Mouse (Mus musculus) CD4-positive, CD25-positive, alpha-beta regulatory T cell, adult 4 months (primary cell): ENCODE data around the gene Fam177a. TPM values are rescaled to one million over a fixed set of nuclear protein-coding genes. Genes with fewer than 3 reads are reported as not detected.
"Not testable (repeated sequence)": the region's sequence is repeated elsewhere in the genome, so short reads cannot be mapped to it uniquely, and the experiment has no call there.

Source experiments
- ATAC-seq: one replicate; pipeline ENCODE4 v1.8.0; 2017
- polyA plus RNA-seq, 2 experiments: library from polyadenylated mRNA; unstranded; fragments of 100-300 nt; shearing (Covaris generic); gene quantifications; one replicate each; pipeline ENCODE4 v1.2.1; 2017

Fam177a gene
- 10 to 100 TPM in 1 of 2 experiments, 1 to 10 TPM in 1; 9.4 to 18.7 TPM for polyA plus RNA-seq

GRCm38 (mm10) chr12:55124242-55124641 lies at the start of gene Fam177a:
Gene Fam177a (plus strand): TSS chr12:55124469.
- peak; percentile 92 for ATAC-seq

DNA sequence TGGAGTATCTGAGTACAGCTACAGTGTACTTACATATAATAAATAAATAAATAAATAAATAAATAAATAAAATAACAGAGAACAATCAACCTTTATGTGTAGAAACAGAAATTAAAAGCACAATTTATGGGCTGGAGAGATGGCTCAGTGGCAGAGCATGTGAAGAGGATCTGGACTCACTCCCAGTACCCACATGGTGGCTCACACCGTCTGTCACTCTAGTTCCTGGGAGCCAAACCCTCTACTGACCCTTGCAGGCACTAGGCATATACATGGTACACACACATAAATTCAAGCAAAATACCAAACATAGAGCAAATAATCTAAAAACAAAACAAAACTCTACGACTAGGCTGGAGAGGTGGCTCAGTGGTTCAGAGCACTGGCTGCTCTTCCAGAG lies 49.0 kb upstream of the Fam177a start:
- no peak for ATAC-seq

DNA sequence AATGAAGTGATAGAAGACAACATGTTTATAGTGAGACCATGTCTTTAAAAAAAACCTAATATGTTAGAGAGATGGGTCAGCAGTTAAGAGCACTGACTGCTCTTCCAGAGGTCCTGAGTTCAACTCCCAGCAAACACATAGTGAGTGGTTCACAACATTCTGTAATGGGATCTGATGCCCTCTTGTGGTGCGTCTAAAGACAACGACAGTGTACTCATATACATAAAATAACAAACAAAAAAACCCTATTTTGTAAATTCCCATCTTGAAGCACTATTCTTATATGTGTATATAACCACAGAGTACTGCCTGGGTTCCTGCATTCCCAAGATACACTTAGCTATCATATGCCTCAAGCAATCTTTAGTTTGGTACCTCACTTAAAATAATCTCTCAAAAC lies 45.6 kb upstream of the Fam177a start:
- not testable (repeated sequence) for ATAC-seq

DNA sequence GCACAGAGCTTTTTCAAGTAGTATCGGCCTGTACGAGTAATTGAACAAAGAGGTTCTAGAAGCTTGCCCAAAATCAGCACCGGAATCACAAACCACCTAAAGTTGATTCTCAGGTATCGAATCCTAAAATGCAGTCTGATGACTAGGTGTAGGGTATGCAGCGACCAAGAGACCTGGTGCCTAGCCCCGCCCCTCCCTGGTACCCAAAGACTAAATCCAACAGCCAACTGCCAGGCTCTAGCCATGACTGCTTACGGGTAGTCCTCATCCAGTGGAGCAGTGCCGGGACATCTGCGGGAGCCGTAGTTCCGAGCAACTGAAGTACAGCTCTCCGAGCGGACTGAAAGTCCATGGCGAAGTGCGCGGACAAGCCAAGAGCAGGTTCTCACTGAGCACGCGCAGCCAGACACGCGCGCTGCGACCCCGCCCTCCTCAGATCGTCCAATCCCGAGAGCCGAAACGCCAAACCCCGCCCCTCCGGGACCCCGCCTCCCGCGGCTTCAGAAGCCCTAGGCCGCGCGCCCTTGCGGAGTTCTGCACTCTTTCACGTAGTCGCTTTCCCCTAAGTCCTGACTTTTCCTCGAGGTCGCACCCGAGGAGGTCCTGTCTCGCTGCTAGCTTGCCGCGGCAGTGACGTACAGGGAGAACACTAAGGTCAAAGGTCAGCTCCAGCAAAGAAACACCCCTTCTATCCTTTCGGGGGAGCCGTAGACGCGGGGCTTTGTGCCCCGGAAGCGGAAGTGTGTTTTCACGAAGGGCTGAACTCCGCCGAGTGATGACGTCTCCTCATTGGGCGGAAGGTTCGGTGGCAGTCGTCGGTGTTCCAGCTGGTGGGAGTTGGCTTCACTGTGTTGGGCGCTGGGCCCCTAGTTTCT lies 44.3 kb upstream of the Fam177a start, which contains the start of the genes 2700097O09Rik and Srp54a:
Gene 2700097O09Rik (minus strand): TSS at position 385 of the 875 bp plus-strand sequence.
Gene Srp54a (plus strand): TSS at position 537 of the 875 bp plus-strand sequence.
- ATAC-seq = peak; percentile 91

- ATAC-seq = peak; percentile 53
Measured at GRCm38 (mm10) chr12:55080601-55080942, 43.7 kb upstream of the Fam177a start.

GRCm38 (mm10) chr12:55092127-55092526 lies 32.1 kb upstream of the Fam177a start:
- ATAC-seq = not testable (repeated sequence)

DNA sequence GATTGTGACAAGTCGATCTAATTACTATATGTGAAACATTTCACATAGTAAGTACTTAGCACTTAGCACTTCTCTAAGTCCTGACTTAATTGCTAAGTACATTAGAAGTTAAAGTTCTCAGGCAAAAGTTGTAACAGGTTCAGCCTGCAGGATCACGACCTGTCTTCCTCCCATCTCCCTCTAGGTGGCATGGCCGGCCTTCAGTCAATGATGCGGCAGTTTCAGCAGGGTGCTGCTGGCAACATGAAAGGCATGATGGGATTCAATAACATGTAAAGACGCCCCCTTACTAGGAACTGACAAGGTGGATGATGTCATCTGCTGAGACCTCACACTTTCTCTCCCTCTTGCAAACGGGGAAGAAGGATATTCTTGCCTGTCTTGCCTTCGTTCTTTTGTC lies 11.7 kb upstream of the Fam177a start:
- peak; percentile 26 for ATAC-seq

GRCm38 (mm10) chr12:55124731-55125130 lies 462 bp downstream of the Fam177a start:
- ATAC-seq = peak; percentile 74

DNA sequence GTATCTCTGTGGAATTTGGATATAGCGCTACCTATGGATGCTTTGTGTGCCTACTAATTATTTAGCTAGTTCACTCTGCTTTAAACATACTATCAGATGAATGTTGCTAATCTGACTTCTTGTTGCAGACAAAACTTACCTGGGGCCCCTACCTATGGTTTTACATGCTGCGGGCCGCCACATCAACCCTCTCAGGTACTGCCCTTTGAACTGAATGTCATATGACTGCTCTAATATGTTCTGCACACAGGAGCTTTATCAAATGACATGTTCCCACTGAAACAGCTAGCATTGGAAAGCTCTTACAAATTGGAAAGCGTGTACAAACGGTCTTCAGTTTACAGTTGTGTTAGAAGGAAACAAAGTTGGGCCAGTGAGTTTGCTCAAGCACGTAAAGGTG lies 11.3 kb downstream of the Fam177a start:
- not testable (repeated sequence) for ATAC-seq

- ATAC-seq = not testable (repeated sequence)
Measured at GRCm38 (mm10) chr12:55137859-55138258, 13.6 kb downstream of the Fam177a start.

DNA sequence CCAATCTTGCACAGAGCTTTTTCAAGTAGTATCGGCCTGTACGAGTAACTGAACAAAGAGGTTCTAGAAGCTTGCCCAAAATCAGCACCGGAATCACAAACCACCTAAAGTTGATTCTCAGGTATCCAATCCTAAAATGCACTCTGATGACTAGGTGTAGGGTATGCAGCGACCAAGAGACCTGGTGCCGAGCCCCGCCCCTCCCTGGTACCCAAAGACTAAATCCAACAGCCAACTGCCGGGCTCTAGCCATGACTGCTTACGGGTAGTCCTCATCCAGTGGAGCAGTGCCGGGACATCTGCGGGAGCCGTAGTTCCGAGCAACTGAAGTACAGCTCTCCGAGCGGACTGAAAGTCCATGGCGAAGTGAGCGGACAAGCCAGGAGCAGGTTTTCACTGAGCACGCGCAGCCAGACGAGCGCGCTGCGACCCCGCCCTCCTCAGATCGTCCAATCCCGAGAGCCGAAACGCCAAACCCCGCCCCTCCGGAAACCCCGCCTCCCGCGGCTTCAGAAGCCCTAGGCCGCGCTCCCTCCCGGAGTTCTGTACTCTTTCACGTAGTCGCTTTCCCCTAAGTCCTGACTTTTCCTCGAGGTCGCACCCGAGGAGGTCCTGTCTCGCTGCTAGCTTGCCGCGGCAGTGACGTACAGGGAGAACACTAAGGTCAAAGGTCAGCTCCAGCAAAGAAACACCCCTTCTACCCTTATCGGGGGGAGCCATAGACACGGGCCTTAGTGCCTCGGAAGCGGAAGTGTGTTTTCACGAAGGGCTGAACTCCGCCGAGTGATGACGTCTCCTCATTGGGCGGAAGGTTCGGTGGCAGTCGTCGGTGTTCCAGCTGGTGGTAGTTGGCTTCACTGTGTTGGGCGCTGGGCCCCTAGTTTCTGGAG lies 30.5 kb downstream of the Fam177a start, which contains the start of gene Srp54b:
Gene Srp54b (plus strand): TSS at position 546 of the 890 bp plus-strand sequence.
- peak; percentile 92 for ATAC-seq

GRCm38 (mm10) chr12:55155449-55155783 lies 31.1 kb downstream of the Fam177a start:
- ATAC-seq = peak; percentile 53

GRCm38 (mm10) chr12:55167034-55167557 lies 42.8 kb downstream of the Fam177a start:
- ATAC-seq = not testable (repeated sequence)

- peak; percentile 45 for ATAC-seq
Measured at GRCm38 (mm10) chr12:55187686-55188085, 63.4 kb downstream of the Fam177a start.

DNA sequence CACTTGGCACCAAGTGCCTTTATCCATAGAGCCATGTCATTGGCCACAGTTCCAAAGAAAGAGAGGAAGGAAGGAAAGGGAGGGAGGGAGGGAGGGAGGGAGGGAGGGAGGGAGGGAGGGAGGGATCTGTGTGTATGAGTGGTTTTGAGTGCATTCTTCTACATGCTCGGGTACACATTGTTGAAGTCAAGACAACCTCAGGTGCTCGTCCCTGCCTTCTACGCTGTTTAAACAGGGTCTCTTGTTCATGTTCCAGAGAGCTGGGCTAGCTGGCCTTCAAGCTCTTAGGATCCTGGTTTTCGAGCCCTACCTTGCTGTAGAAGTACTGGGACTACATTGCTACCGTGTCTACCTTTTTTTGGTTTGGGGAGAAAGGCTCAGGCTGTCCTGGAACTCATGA lies 64.9 kb downstream of the Fam177a start:
- ATAC-seq = not testable (repeated sequence)

Other genes with a start within 250 kb of the Fam177a start
- not detected for gene Gm20403, start 137.9 kb upstream of the Fam177a start, polyA plus RNA-seq
- gene Baz1a, start 110.1 kb upstream of the Fam177a start, polyA plus RNA-seq = 10 to 100 TPM; 25.3 to 26.2 TPM
- 10 to 100 TPM; 17.2 to 22.1 TPM for gene 2700097O09Rik, start 44.4 kb upstream of the Fam177a start, polyA plus RNA-seq
- 100 to 1,000 TPM; 140 to 147 TPM for gene Srp54a, start 44.2 kb upstream of the Fam177a start, polyA plus RNA-seq
- 10 to 100 TPM; 39.0 to 40.9 TPM for gene Srp54b, start 30.6 kb downstream of the Fam177a start, polyA plus RNA-seq
- gene 1700047I17Rik2, start 75.1 kb downstream of the Fam177a start, polyA plus RNA-seq = 1 to 10 TPM in 1 of 2 experiments, not detected in 1; 6.5 TPM
- 10 to 100 TPM; 41.9 to 52.0 TPM for gene Srp54c, start 105.7 kb downstream of the Fam177a start, polyA plus RNA-seq
- 10 to 100 TPM in 1 of 2 experiments, 1 to 10 TPM in 1; 7.2 to 11.9 TPM for gene 1110008L16Rik, start 175.1 kb downstream of the Fam177a start, polyA plus RNA-seq
- 10 to 100 TPM; 17.8 to 19.1 TPM for gene Ppp2r3c, start 178.5 kb downstream of the Fam177a start, polyA plus RNA-seq